ENCODE assay signal across 8 mouse cellular contexts in genomic region chr7:99154648-99155151, GRCm38 (mm10). TPM values are rescaled to one million over a fixed set of nuclear protein-coding genes. Genes with fewer than 3 reads are reported as not detected.
DNase-seq lines count a peak whose midpoint lies in the region; ATAC-seq and TF ChIP-seq lines count a peak whose summit lies in the region.

No protein-coding gene starts in this region.

- H3K36me3 ChIP-seq in heart, embryonic 11.5 days (ENCODE audit: control insufficient read depth, insufficient read depth, low read length) = no peaks in the 10 kb centered on the region
- H3K36me3 ChIP-seq in CH12.LX (replicated peaks in 1 of 2; ENCODE audit: control insufficient read depth in 1 of 2, insufficient read depth in 1 of 2, low read length in 1 of 2) = no peaks in the 10 kb centered on the region
- no peaks in the 10 kb centered on the region for H3K36me3 ChIP-seq in forebrain, embryonic 14.5 days (ENCODE audit: control insufficient read depth, insufficient read depth, low read length)
- H3K36me3 ChIP-seq in liver, embryonic 13.5 days = 0 out of 2 replicates have a peak, but pooled peaks cover 5% of the 10 kb centered on the region

- H3K9ac ChIP-seq in heart, embryonic 11.5 days (ENCODE audit: low read depth, low read length) = no peak overlapping the region
- no peak overlapping the region for H3K9ac ChIP-seq in CH12.LX (ENCODE audit: insufficient read depth, low read depth)
- no peak overlapping the region for H3K9ac ChIP-seq in forebrain, embryonic 14.5 days (ENCODE audit: low read length)
- no peak overlapping the region for H3K9ac ChIP-seq in liver, embryonic 13.5 days

- intact Hi-C loops in heart, postnatal 25 days (cut with DNase I) = no loop called here

- no peak overlapping the region for H3K4me3 ChIP-seq in heart, embryonic 11.5 days (ENCODE audit: low read depth, low read length)
- H3K4me3 ChIP-seq in CH12.LX (replicated peaks in 1 of 3; ENCODE audit: low read depth in 2 of 3, low read length in 2 of 3, poor library complexity in 1 of 3) = no peak overlapping the region
- H3K4me3 ChIP-seq in forebrain, embryonic 14.5 days (ENCODE audit: low read depth, low read length) = no peak overlapping the region
- no peak overlapping the region for H3K4me3 ChIP-seq in liver, embryonic 13.5 days (replicated peaks)

- H3K4me1 ChIP-seq in heart, embryonic 11.5 days (ENCODE audit: control insufficient read depth, insufficient read depth, low read length) = peaks cover 20% of the 10 kb centered on the region
- H3K4me1 ChIP-seq in CH12.LX (ENCODE audit: control insufficient read depth in 1 of 2, insufficient read depth in 2 of 2) = peaks cover 7 to 52% of the 10 kb centered on the region in 2 experiments
- H3K4me1 ChIP-seq in forebrain, embryonic 14.5 days (ENCODE audit: control insufficient read depth, insufficient read depth, low read length) = peaks cover 3% of the 10 kb centered on the region; the same call in 1 of the 2 replicates
- peaks cover 48% of the 10 kb centered on the region for H3K4me1 ChIP-seq in liver, embryonic 13.5 days (replicated peaks)

- no peak overlapping the region for H3K4me2 ChIP-seq in heart, embryonic 11.5 days
- H3K4me2 ChIP-seq in CH12.LX (ENCODE audit: insufficient read depth, low read depth, poor library complexity, severe bottlenecking) = peak overlapping the region; percentile 16; the same call in 1 of the 2 replicates
- H3K4me2 ChIP-seq in forebrain, embryonic 14.5 days (ENCODE audit: low read length) = no peak overlapping the region
- 0 out of 2 replicates have a peak overlapping the region, but pooled peaks have one; percentile 15 for H3K4me2 ChIP-seq in liver, embryonic 13.5 days

- no peak overlapping the region for H3K27ac ChIP-seq in heart, embryonic 11.5 days (ENCODE audit: low read depth, low read length)
- no peak overlapping the region for H3K27ac ChIP-seq in CH12.LX (ENCODE audit: insufficient read depth, low read depth)
- no peak overlapping the region for H3K27ac ChIP-seq in forebrain, embryonic 14.5 days (ENCODE audit: low read depth, low read length)
- no peak overlapping the region for H3K27ac ChIP-seq in liver, embryonic 13.5 days

- H3K9me3 ChIP-seq in heart, embryonic 11.5 days (replicated peaks; ENCODE audit: control insufficient read depth, low read length) = no peaks in the 10 kb centered on the region
- no peaks in the 10 kb centered on the region for H3K9me3 ChIP-seq in CH12.LX (replicated peaks; ENCODE audit: low read length)
- no peaks in the 10 kb centered on the region for H3K9me3 ChIP-seq in forebrain, embryonic 14.5 days (replicated peaks; ENCODE audit: control insufficient read depth, low read length)
- H3K9me3 ChIP-seq in liver, embryonic 13.5 days (replicated peaks) = no peaks in the 10 kb centered on the region

- TF ChIP-seq POLR2A in CH12.LX (IDR thresholded peaks at IDR 0.05; ENCODE audit: low read depth, low read length) = no peak

- no peak for TF ChIP-seq CTCF in CH12.LX (conservative IDR thresholded peaks at IDR 0.05 in 1 of 2, IDR thresholded peaks at IDR 0.05 in 1 of 2; ENCODE audit: low read depth in 2 of 2, low read length in 2 of 2)

- in situ Hi-C loops in CH12.LX (cut with MboI; ENCODE audit: low pct_ligation_motif_present, low pct_unique_long_range_greater_than_20kb, low sequenced_read_pairs) = no loop called here

- ATAC-seq in heart, embryonic 11.5 days (replicated peaks; ENCODE audit: insufficient number of reproducible peaks, low FRiP score, low TSS enrichment) = peak; percentile 31
- peak; percentile 43; the same call in 1 of the 2 replicates for ATAC-seq in forebrain, embryonic 14.5 days
- peak; percentile 11; the same call in 1 of the 2 replicates for ATAC-seq in liver, embryonic 13.5 days (ENCODE audit: low read depth)
- no peak for ATAC-seq in frontal cortex, adult (ENCODE audit: low TSS enrichment)

- no peak for DNase-seq in heart, postnatal 25 days (ENCODE audit: low spot score)
- no peak for DNase-seq in CH12.LX (ENCODE audit: extremely low read depth)
- DNase-seq in forebrain, embryonic 14.5 days (ENCODE audit: low spot score) = no peak
- DNase-seq in liver, embryonic 13.5 days = no peak
- no peak for DNase-seq in right cerebral cortex, postnatal 36 days (ENCODE audit: low spot score in 2 of 2)
- DNase-seq in right cerebral cortex, adult 18-20 months = no peak

- WGBS in heart, embryonic 11.5 days (ENCODE audit: insufficient replicate concordance) = 56% methylated on average over 8 of the region's 8 CpGs
- 56% methylated on average over 8 of the region's 8 CpGs for WGBS in forebrain, embryonic 14.5 days
- 40% methylated on average over 8 of the region's 8 CpGs for WGBS in liver, embryonic 13.5 days (ENCODE audit: insufficient replicate concordance)

- dilution Hi-C loops in CH12.LX (cut with MboI; ENCODE audit: extremely low pct_ligation_motif_present, extremely low pct_unique_long_range_greater_than_20kb, low sequenced_read_pairs) = no loop called here

- H3K27me3 ChIP-seq in heart, embryonic 11.5 days (ENCODE audit: control insufficient read depth, insufficient read depth, low read length) = no peaks in the 10 kb centered on the region; the same call in 1 of the 2 replicates
- no peaks in the 10 kb centered on the region for H3K27me3 ChIP-seq in CH12.LX (replicated peaks)
- no peaks in the 10 kb centered on the region for H3K27me3 ChIP-seq in forebrain, embryonic 14.5 days (replicated peaks; ENCODE audit: control insufficient read depth, insufficient read depth, low read length)
- H3K27me3 ChIP-seq in liver, embryonic 13.5 days = no peaks in the 10 kb centered on the region

- TF ChIP-seq RAD21 in CH12.LX (IDR thresholded peaks at IDR 0.05; ENCODE audit: low read depth, low read length) = no peak

- TF ChIP-seq EP300 in CH12.LX (IDR thresholded peaks at IDR 0.05; ENCODE audit: low read length) = no peak

- no peaks in the 10 kb centered on the region for H3K79me2 ChIP-seq in CH12.LX (replicated peaks; ENCODE audit: control insufficient read depth, extremely low read depth, insufficient read depth, poor library complexity, severe bottlenecking)

TF ChIP-seq in CH12.LX, 34 proteins besides CTCF, POLR2A, EP300 and RAD21:
- TF ChIP-seq RCOR1 (conservative IDR thresholded peaks at IDR 0.05; ENCODE audit: low read depth, low read length) = no peak
- TF ChIP-seq MYC (IDR thresholded peaks at IDR 0.05; ENCODE audit: low read depth, low read length) = no peak
- TF ChIP-seq TCF12 (IDR thresholded peaks at IDR 0.05; ENCODE audit: low read depth, low read length) = no peak
- TF ChIP-seq MEF2A (IDR thresholded peaks at IDR 0.05; ENCODE audit: borderline replicate concordance, low read depth, low read length) = no peak
- no peak for TF ChIP-seq HCFC1 (IDR thresholded peaks at IDR 0.05; ENCODE audit: low read depth, low read length)
- TF ChIP-seq IRF4 (IDR thresholded peaks at IDR 0.05; ENCODE audit: low read depth, low read length) = no peak
- no peak for TF ChIP-seq CHD1 (IDR thresholded peaks at IDR 0.05; ENCODE audit: low read depth, low read length)
- TF ChIP-seq ZMIZ1 (IDR thresholded peaks at IDR 0.05; ENCODE audit: low read depth, low read length) = no peak
- no peak for TF ChIP-seq POLR2AphosphoS2 (IDR thresholded peaks at IDR 0.05; ENCODE audit: low read depth, low read length)
- no peak for TF ChIP-seq MXI1 (IDR thresholded peaks at IDR 0.05; ENCODE audit: low read depth, low read length)
- no peak for TF ChIP-seq TBP (conservative IDR thresholded peaks at IDR 0.05; ENCODE audit: low read depth, low read length)
- TF ChIP-seq ZKSCAN1 (IDR thresholded peaks at IDR 0.05; ENCODE audit: borderline replicate concordance, low read depth, low read length) = no peak
- TF ChIP-seq ELF1 (IDR thresholded peaks at IDR 0.05; ENCODE audit: low read depth, low read length) = no peak
- no peak for TF ChIP-seq BHLHE40 (IDR thresholded peaks at IDR 0.05; ENCODE audit: low read depth, low read length)
- no peak for TF ChIP-seq ZC3H11A (IDR thresholded peaks at IDR 0.05; ENCODE audit: low read depth, low read length)

RNA-seq across cellular contexts. Expression of gene Uvrag, which starts 13.8 kb away (rescaled TPM):
- polyA plus RNA-seq in heart, embryonic 11.5 days (2014; fragmentation: Nextera tagmentation; extraction: Ambion mirVana) = 14.5 and 16.7 TPM in 2 replicates
- 10 to 100 TPM; 24.9 to 26.3 TPM for total RNA-seq in heart, postnatal 25 days (2021)
- total RNA-seq in CH12.LX (2012; rRNA removed) (20.6 and 23.3 TPM in 2 replicates), CH12.LX (2014; rRNA removed) (37.5 and 39.1 TPM in 2 replicates)
- 47.4 and 61.6 TPM in 2 replicates for polyA plus RNA-seq in CH12.LX (2012; ENCODE audit: insufficient read length, low read depth)
- 12.2 and 13.2 TPM in 2 replicates for polyA plus RNA-seq in forebrain, embryonic 14.5 days (2014; fragmentation: Nextera tagmentation; extraction: Ambion mirVana)
- polyA plus RNA-seq in liver, embryonic 13.5 days (2015; fragmentation: Nextera tagmentation; extraction: Ambion mirVana) = 8.9 and 9.0 TPM in 2 replicates

RNA-seq across cellular contexts. Expression of gene Dgat2, which starts 27.8 kb away (rescaled TPM):
- polyA plus RNA-seq in heart, embryonic 11.5 days (2014; fragmentation: Nextera tagmentation; extraction: Ambion mirVana) = 8.4 and 8.7 TPM in 2 replicates
- total RNA-seq in heart, postnatal 25 days (2021) = 100 to 1,000 TPM; 272 to 339 TPM
- 1.2 and 1.7 TPM in 2 replicates for total RNA-seq in CH12.LX (2012; rRNA removed)
- 1.4 and 2.8 TPM in 2 replicates for total RNA-seq in CH12.LX (2014; rRNA removed)
- polyA plus RNA-seq in CH12.LX (2012; ENCODE audit: insufficient read length, low read depth) = 1.4 and 1.6 TPM in 2 replicates
- 11.9 and 14.9 TPM in 2 replicates for polyA plus RNA-seq in forebrain, embryonic 14.5 days (2014; fragmentation: Nextera tagmentation; extraction: Ambion mirVana)
- polyA plus RNA-seq in liver, embryonic 13.5 days (2015; fragmentation: Nextera tagmentation; extraction: Ambion mirVana) = 71.1 and 73.4 TPM in 2 replicates

Comparison
In these comparisons a context has a peak if more than half of its experiments do, and no peak if none do; other contexts are left out.
1. H3K4me2 ChIP-seq: peak in CH12.LX (single experiment) and liver, embryonic 13.5 days (single experiment); none in heart, embryonic 11.5 days (single experiment) and forebrain, embryonic 14.5 days (single experiment).